Mouse (Mus musculus) heart, embryonic 13.5 days (tissue): Measurements from ENCODE around the gene Agap3. TPM values are rescaled to one million over a fixed set of nuclear protein-coding genes. Genes with fewer than 3 reads are reported as not detected.

ENCODE experiments used
- ATAC-seq: fragments of 200-750 bp; cut with Nextera tagmentation; 2 replicates; pipeline ENCODE4 v1.8.0; 2017; ENCODE audit warnings: moderate TSS enrichment; ENCODE audit not compliant: insufficient number of reproducible peaks, low FRiP score, low TSS enrichment; ENCODE audit errors: extremely low read depth
- H3K27ac ChIP-seq: fragments of 300-500 bp; sonication (generic); replicated peaks from 2 replicates; pipeline ENCODE4 v1.5.1; 2015; ENCODE audit warnings: moderate library complexity, mild to moderate bottlenecking, inconsistent platforms
- H3K27me3 ChIP-seq: fragments of 300-500 bp; sonication (generic); replicated peaks from 2 replicates; pipeline ENCODE4 v1.6.1; 2015; ENCODE audit warnings: mild to moderate bottlenecking, inconsistent platforms
- H3K36me3 ChIP-seq: fragments of 300-500 bp; sonication (generic); 2 replicates; pipeline ENCODE4 v1.6.1; 2015; ENCODE audit warnings: mild to moderate bottlenecking, inconsistent platforms
- H3K4me1 ChIP-seq: fragments of 300-500 bp; sonication (generic); 2 replicates; pipeline ENCODE4 v1.6.1; 2015; ENCODE audit warnings: inconsistent platforms
- H3K4me2 ChIP-seq: fragments of 300-500 bp; sonication (generic); 2 replicates; pipeline ENCODE4 v1.6.1; 2015; ENCODE audit warnings: inconsistent platforms, mild to moderate bottlenecking, moderate library complexity
- H3K4me3 ChIP-seq: fragments of 300-500 bp; sonication (generic); 2 replicates; pipeline ENCODE4 v1.5.1; 2015; ENCODE audit warnings: moderate library complexity, mild to moderate bottlenecking, inconsistent platforms
- H3K9ac ChIP-seq: fragments of 300-500 bp; sonication (generic); 2 replicates; pipeline ENCODE4 v1.6.1; 2015; ENCODE audit warnings: inconsistent platforms, mild to moderate bottlenecking, moderate library complexity
- H3K9me3 ChIP-seq: fragments of 300-500 bp; sonication (generic); 2 replicates; pipeline ENCODE4 v1.6.1; 2016; ENCODE audit warnings: inconsistent platforms
- WGBS: fragments of 180-500 bp; shearing (Covaris S2); methylation state at CpG from one replicate; pipeline ENCODE4 v1.1.7; 2015; ENCODE audit warnings: mixed read lengths; 5-methylcytosine and 5-hydroxymethylcytosine counted together
- polyA plus RNA-seq: library from polyadenylated mRNA; unstranded; fragments of >200 nt; fragmentation: Nextera tagmentation; extraction: Ambion mirVana; gene quantifications from 2 replicates; pipeline ENCODE4 v1.2.1, GENCODE M21; 2015

Agap3 gene
- polyA plus RNA-seq, 1 experiment from 2014 or later, result 14.4 TPM

- Histone ChIP-seq H3K9ac (no peak overlapping the region), H3K27ac (no peak overlapping the region), H3K27me3 (no peaks in the 10 kb centered on the region), H3K9me3 (no peaks in the 10 kb centered on the region), H3K4me2 (no peak overlapping the region), H3K36me3 (peaks cover 74% of the 10 kb centered on the region), H3K4me1 (peaks cover 20% of the 10 kb centered on the region), H3K4me3 (no peak overlapping the region)
- ATAC-seq, result no peak
- WGBS, result 91% methylated on average over 8 of the region's 8 CpGs
Observed at GRCm38 (mm10) chr5:24441187-24441586, 10.8 kb upstream of the Agap3 start.

GRCm38 (mm10) chr5:24442029-24442428 is 9.9 kb upstream of the Agap3 start:
- no peak overlapping the region for H3K4me3 ChIP-seq
- H3K4me1 ChIP-seq, result peaks cover 24% of the 10 kb centered on the region
- H3K9me3 ChIP-seq, result no peaks in the 10 kb centered on the region
- 78% methylated on average over 9 of the region's 9 CpGs for WGBS
- H3K27ac ChIP-seq, result no peak overlapping the region
- no peak overlapping the region for H3K4me2 ChIP-seq
- no peaks in the 10 kb centered on the region for H3K27me3 ChIP-seq
- ATAC-seq, result no peak
- peaks cover 66% of the 10 kb centered on the region for H3K36me3 ChIP-seq
- H3K9ac ChIP-seq, result no peak overlapping the region

GRCm38 (mm10) chr5:24443204-24443603 is 8.8 kb upstream of the Agap3 start:
- H3K27me3 ChIP-seq, result no peaks in the 10 kb centered on the region
- peaks cover 56% of the 10 kb centered on the region for H3K36me3 ChIP-seq
- peak overlapping the region; percentile 89; the same call in 1 of the 2 replicates for H3K4me2 ChIP-seq
- H3K4me1 ChIP-seq, result peaks cover 33% of the 10 kb centered on the region
- no peak overlapping the region for H3K27ac ChIP-seq
- no peak for ATAC-seq
- H3K4me3 ChIP-seq, result 0 out of 2 replicates have a peak overlapping the region, but pooled peaks have one; percentile 93
- no peak overlapping the region for H3K9ac ChIP-seq
- H3K9me3 ChIP-seq, result no peaks in the 10 kb centered on the region
- 86% methylated on average over 7 of the region's 7 CpGs for WGBS

DNA sequence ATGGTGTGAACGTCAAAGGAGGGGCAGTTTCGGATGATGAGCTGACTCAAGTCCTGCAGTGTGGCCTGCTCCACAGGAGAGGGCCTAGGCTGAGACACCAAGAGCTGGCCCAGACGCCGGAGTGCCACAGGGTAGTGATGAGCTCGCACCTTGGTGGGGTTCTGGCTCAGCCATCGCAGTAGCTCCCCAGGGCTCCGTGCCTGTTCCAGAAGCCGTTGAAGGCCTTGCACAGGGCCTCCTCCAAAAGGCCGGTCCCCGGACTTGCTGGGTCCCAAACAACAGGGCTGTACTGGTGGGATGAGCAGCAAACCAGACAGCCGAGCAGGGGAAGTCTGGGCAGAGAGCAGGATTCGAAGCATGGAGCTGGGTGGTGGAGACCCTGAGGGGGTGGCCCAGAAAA is 8.1 kb upstream of the Agap3 start:
- Histone ChIP-seq H3K36me3 (peaks cover 50% of the 10 kb centered on the region), H3K4me2 (peak overlapping the region; percentile 89), H3K9me3 (no peaks in the 10 kb centered on the region), H3K9ac (peak overlapping the region; percentile 99), H3K4me3 (peak overlapping the region; percentile 93), H3K27me3 (0 out of 2 replicates have a peak, but pooled peaks cover 5% of the 10 kb centered on the region), H3K4me1 (peaks cover 34% of the 10 kb centered on the region), H3K27ac (peak overlapping the region; percentile 96; the same call in 1 of the 2 replicates)
- 77% methylated on average over 12 of the region's 12 CpGs for WGBS
- no peak for ATAC-seq

DNA sequence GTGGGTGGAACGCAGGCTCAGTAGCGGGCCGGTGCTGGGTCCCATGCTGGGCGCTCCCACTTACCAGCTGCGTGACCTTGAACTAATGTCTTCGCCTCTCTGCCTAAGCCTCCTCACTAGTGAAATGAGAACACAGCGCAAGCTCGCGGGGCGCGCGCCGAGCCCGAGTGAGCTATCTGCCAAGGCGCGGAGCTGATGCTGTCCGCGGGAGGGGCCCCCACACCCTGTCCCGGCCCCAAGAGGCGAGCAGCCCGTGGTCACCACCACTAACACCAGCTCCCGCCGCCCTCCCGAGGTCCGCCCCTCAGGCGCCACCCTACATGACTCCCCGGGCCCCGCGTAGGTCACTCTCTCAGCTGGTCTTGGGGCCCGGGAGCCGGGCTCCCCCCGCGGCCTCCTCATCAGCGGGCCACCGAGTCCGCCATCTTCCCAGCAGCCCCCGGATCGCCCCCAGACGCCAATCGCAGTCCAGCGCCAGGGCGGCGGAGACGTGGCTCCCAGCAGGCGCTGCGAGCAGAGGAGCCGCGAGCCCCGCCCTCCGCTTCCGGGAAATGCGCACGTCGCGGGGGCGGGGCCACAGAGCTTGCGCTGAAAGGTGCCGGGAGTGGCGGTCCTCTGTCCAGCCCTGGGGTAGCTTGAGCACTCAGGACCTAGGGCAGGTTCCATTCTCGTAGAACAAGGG is 7.1 kb upstream of the Agap3 start, which contains the start of gene Fastk:
Gene Fastk (minus strand): TSS at position 542 of the 682 bp plus-strand sequence.
- Histone ChIP-seq H3K27me3 (peaks cover 5% of the 10 kb centered on the region; the same call in 1 of the 2 replicates), H3K4me1 (peaks cover 34% of the 10 kb centered on the region), H3K9me3 (no peaks in the 10 kb centered on the region), H3K4me2 (peak within 1 kb of the TSS; percentile 89), H3K9ac (peak within 1 kb of the TSS; percentile 99), H3K27ac (peak within 1 kb of the TSS; percentile 96), H3K4me3 (peak within 1 kb of the TSS; percentile 93), H3K36me3 (peaks cover 40% of the 10 kb centered on the region)
- under 1% methylated on average over 59 of the region's 60 CpGs for WGBS
- peak; percentile 73 for ATAC-seq

- peak overlapping the region; percentile 89 for H3K4me2 ChIP-seq
- H3K9me3 ChIP-seq, result no peaks in the 10 kb centered on the region
- H3K36me3 ChIP-seq, result peaks cover 33% of the 10 kb centered on the region
- peak overlapping the region; percentile 99 for H3K9ac ChIP-seq
- H3K4me3 ChIP-seq, result peak overlapping the region; percentile 93
- H3K27me3 ChIP-seq, result peaks cover 5% of the 10 kb centered on the region; the same call in 1 of the 2 replicates
- peak overlapping the region; percentile 96 for H3K27ac ChIP-seq
- WGBS, result 49% methylated on average over 20 of the region's 20 CpGs
- ATAC-seq, result no peak
- H3K4me1 ChIP-seq, result peaks cover 34% of the 10 kb centered on the region
Observed at GRCm38 (mm10) chr5:24445428-24446080, 6.4 kb upstream of the Agap3 start.

GRCm38 (mm10) chr5:24446630-24447029 is 5.3 kb upstream of the Agap3 start:
- Histone ChIP-seq H3K4me3 (peak overlapping the region; percentile 74), H3K36me3 (peaks cover 23% of the 10 kb centered on the region), H3K4me2 (peak overlapping the region; percentile 82), H3K27me3 (peaks cover 5% of the 10 kb centered on the region; the same call in 1 of the 2 replicates), H3K4me1 (peaks cover 41% of the 10 kb centered on the region), H3K9me3 (no peaks in the 10 kb centered on the region), H3K9ac (no peak overlapping the region), H3K27ac (no peak overlapping the region)
- no peak for ATAC-seq
- WGBS, result 80% methylated on average over 7 of the region's 7 CpGs

GRCm38 (mm10) chr5:24447624-24448298 is 4.2 kb upstream of the Agap3 start, which contains the start of gene Tmub1:
Gene Tmub1 (minus strand): TSS chr5:24447854.
- 2% methylated on average over 34 of the region's 34 CpGs for WGBS

GRCm38 (mm10) chr5:24451264-24452029 is 530 bp upstream of the Agap3 start:
- peak overlapping the region; percentile 90 for H3K4me3 ChIP-seq
- peaks cover 58% of the 10 kb centered on the region for H3K4me1 ChIP-seq
- peak overlapping the region; percentile 98 for H3K4me2 ChIP-seq
- H3K36me3 ChIP-seq, result no peaks in the 10 kb centered on the region
- peak; percentile 62 for ATAC-seq
- no peaks in the 10 kb centered on the region for H3K9me3 ChIP-seq
- peak overlapping the region; percentile 99 for H3K9ac ChIP-seq
- WGBS, result 2% methylated on average over 48 of the region's 66 CpGs
- peak overlapping the region; percentile 91 for H3K27ac ChIP-seq
- H3K27me3 ChIP-seq, result peaks cover 5% of the 10 kb centered on the region; the same call in 1 of the 2 replicates

More at GRCm38 (mm10) chr5:24447624-24448298, 4.2 kb upstream of the Agap3 start, which contains the start of gene Tmub1:
- Histone ChIP-seq H3K4me2 (peak within 1 kb of the TSS; percentile 82), H3K27ac (peak within 1 kb of the TSS; percentile 61), H3K9me3 (no peaks in the 10 kb centered on the region), H3K27me3 (peaks cover 5% of the 10 kb centered on the region; the same call in 1 of the 2 replicates), H3K36me3 (peaks cover 11% of the 10 kb centered on the region), H3K9ac (peak within 1 kb of the TSS; percentile 80), H3K4me1 (peaks cover 42% of the 10 kb centered on the region), H3K4me3 (peak within 1 kb of the TSS; percentile 74)
- ATAC-seq, result peak; percentile 30

GRCm38 (mm10) chr5:24452691-24453233 is 785 bp downstream of the Agap3 start:
- under 1% methylated on average over 29 of the region's 29 CpGs for WGBS
- H3K4me1 ChIP-seq, result peaks cover 51% of the 10 kb centered on the region
- no peak for ATAC-seq

More at GRCm38 (mm10) chr5:24452691-24453233, 785 bp downstream of the Agap3 start:
- no peaks in the 10 kb centered on the region for H3K9me3 ChIP-seq
- peak overlapping the region; percentile 90 for H3K4me3 ChIP-seq
- H3K4me2 ChIP-seq, result peak overlapping the region; percentile 98
- peak overlapping the region; percentile 91 for H3K27ac ChIP-seq
- peaks cover 5% of the 10 kb centered on the region for H3K36me3 ChIP-seq
- peaks cover 5% of the 10 kb centered on the region; the same call in 1 of the 2 replicates for H3K27me3 ChIP-seq
- peak overlapping the region; percentile 99 for H3K9ac ChIP-seq
